Mouse (Mus musculus) telencephalon, adult 2 months (tissue): ENCODE data around the gene Hbb-bt.
"Not testable (repeated sequence)": the region's sequence is repeated elsewhere in the genome, so short reads cannot be mapped to it uniquely, and the experiment has no call there.

ENCODE experiments used
- DNase-seq: peaks from one replicate; pipeline ENCODE4 v3.0.0-alpha.2; 2011; ENCODE audit warnings: low read depth, low spot score

Gene Hbb-bt

DNA sequence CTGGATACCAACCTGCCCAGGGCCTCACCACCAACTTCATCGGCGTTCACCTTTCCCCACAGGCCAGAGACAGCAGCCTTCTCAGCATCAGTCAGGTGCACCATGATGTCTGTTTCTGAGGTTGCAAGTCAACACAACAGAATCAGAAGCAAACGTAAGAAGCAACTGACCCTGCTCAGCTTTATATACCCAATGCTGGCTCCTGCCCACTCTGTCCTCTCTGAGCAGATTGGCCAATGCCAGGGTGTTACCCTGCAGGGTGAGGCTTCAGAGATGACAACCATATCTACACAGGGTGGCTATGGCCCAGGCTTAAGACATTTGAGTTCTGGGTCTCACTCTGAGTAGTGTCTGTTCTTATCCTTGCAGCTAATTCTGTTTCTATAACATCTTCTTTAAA, at the start of gene Hbb-bt:
Hbb-bt (minus strand) TSS at position 231 of the 400 bp plus-strand sequence.
- no peak for DNase-seq

DNA sequence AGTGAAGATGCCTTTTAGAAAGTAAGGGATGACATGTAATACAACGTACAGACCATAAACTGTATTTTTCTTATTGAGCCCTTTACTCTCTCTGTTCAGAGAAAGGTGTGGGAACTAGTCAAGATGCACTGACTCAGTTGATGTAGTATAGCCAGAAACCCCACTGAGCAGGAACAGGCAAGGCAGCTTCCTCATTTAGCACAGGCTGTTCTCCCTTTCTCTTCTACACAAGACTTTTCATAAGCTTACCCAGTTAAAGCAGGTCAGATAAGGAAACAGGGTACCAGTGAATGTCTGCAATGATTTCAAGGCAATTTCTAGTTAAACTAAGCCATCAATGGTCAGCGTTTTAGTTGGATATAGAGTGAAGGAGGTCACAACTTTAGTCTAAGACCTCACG, 47.7 kb upstream of the Hbb-bt start:
- no peak for DNase-seq

DNA sequence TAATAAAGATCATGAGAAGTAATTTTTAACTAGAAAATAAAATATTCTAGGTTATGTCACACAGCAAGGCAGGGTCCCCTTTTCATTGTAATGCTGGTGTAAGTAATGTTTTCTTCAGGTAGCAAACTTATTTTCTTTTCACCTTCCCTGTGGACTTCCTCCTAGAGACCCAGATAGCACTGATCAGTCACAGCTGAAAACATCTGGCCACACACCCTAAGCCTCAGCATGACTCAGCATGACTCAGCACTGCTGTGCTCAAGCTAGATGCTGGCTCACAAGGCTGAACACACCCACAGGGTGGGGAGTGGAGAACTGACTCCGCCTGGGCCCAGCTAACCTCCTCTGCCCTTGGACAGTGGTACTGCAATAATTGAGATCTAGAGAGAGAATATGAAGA, 47.1 kb upstream of the Hbb-bt start:
- no peak for DNase-seq

DNA sequence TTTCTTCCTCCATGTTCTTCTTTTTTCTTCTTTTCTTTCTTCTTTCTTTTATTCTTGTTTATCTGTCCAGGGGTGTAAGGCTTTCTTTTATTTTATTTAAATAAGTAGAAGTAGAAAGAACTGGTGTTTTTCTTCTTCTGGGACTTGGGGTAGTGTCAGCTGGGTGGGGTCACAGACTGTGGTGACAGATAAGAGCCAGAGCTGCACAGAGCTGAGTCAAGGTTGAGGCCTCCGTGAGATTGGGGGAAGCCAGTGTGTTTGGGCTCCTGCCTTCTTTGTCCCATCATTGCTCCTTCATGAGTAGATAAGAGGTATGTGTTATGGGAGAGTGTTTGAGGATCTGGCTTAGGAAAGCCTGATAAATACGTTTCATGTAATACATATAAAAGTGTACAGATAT, 45.3 kb upstream of the Hbb-bt start:
- DNase-seq: no peak

DNA sequence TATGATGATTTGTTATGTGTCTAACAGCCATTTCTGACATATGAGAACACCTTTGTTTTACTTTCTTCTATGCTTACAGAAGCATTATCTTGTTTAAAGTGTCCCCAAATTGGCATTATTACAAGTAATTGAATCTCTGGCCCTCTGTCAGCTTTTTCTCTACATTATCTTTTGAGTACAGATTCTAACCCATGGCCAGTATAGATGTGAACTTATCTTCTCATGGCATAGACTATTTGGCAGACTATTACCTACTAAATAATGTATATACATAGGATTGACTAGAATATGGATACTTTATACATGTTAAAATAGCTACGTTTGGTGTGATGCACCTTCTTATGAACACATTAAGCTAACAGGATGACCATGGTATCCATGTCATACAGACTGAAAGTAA, 40.9 kb upstream of the Hbb-bt start:
- DNase-seq: no peak

DNA sequence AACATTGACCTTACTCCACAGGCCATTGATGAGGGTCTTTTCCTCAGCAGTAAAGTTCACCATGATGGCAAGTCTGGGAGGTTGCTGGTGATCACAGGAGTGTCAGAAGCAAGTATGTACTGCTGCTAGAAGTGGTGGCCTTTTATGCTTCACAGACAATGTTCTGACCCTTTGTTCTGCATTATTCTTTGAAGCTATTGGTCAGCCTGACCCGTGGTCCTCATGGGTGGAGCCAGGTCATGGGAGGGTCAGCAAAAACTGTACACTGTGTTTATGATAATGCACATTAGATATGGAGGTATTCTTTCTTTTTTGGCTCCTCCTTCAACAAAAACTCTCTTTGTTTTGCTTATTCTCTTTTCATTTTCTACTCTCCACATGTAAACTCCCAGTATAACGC, 39.3 kb upstream of the Hbb-bt start, which contains the start of gene Hbb-y:
Hbb-y (minus strand) TSS at position 127 of the 400 bp plus-strand sequence.
- DNase-seq: no peak

DNA sequence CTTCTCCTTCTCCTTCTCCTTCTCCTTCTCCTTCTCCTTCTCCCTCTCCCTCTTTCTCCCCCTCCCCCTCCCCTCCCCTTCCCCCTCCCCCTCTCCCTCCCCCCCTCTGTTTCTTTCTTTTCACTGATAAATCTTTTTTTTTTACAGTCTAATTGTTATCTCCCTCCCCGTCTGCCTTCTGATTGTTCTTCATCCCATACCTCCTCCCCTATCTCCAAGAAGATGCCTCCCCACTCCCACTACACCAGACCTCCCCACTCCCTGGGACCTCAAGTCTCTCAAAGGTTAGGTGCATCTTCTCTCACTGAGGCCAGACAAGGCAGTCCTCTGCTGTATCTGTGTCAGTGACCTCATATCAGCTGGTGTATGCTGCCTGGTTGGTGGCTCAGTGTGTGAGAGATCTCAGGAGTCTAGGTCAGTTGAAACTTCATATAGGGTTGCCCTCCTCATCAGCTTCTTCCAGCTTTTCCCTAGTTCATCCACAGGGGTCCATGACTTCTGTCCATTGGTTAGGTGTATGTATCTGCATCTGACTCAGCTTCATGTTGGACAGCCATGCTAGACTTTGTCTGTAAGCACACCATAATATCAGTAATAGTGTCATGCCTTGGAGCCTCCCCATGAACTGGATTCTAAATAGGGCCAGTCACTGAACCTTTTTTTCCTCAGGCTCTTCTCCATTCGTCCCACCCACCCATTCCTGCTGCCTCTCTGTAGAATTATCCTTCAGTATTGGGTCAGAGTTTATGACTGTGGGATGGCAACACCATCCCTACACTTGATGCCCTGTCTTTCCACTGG, 30.9 kb upstream of the Hbb-bt start:
- no peak for DNase-seq

DNA sequence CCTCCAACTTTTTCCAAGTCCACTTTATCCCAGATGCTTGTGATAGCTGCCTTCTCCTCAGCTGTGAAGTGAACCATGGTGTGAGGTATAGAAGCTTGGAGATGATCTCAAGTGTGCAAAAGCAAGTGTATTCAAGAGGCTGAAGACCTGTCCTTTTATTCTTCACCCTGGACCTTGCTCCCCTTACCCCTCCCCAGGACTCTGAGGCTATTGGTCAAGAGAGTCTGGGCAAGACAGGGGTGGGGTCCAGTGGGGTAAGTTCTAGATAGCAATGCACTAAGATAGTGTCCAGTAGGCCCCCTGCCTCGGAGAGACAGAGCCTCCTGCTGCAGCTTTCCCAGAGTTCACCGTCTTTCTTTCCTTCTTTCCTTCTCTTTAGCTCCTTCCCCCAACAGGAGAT, 29.2 kb upstream of the Hbb-bt start, which contains the start of gene Hbb-bh1:
Hbb-bh1 (minus strand) TSS at position 131 of the 400 bp plus-strand sequence.
- no peak for DNase-seq

DNA sequence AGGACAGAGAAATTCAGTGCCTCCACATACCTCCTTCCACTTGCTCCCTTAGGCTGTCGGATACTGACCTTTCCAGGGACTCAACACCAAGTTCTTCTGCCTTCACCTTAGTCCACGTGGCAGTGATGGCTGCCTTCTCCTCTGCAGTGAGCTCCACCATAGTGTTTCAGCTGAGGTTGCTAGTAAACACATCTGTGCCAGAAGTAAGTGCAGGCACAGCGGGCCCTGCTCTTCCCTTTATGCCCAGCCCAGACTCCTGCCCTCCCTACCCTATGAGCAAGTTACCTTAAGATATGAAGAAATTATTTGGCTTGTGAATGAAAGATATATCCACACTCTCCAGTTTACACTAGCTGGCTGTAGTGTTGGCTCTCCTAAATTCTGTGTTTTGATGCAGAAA, 26.5 kb upstream of the Hbb-bt start, which contains the start of gene Hbb-bh2:
Hbb-bh2 (minus strand) TSS at position 253 of the 400 bp plus-strand sequence.
- DNase-seq: no peak

DNA sequence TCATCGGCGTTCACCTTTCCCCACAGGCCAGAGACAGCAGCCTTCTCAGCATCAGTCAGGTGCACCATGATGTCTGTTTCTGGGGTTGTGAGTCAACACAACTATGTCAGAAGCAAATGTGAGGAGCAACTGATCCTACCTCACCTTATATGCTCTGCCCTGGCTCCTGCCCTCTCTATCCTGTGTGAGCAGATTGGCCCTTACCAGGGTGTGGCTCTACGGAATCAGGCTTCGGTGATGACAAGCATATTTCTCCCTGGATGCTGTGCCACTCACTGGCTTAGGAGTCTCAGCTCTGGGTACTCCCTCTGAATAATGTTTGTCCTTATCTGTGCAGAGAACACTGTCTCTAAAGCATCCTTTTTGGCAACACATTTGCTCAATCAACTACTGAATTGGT, 14.0 kb upstream of the Hbb-bt start, which contains the start of gene Hbb-bs:
Hbb-bs (minus strand) TSS at position 289 of the 400 bp plus-strand sequence.
- no peak for DNase-seq

DNA sequence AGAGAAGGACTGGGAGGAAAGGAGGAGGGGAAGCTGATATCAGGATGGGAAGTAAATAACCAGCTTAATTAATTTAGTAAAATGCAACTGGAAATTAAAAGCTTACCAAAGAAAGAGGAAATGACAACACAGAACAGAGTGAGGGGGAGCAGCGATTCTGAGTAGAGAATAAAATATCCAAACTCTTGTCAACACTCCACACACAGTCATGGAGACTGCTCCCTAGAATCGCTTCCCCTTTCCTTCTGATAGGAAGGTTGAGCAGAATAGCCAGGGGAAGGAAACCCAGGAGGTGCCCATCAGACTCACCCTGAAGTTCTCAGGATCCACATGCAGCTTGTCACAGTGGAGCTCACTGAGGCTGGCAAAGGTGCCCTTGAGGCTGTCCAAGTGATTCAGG, 13.3 kb upstream of the Hbb-bt start:
- DNase-seq: not testable (repeated sequence)

DNA sequence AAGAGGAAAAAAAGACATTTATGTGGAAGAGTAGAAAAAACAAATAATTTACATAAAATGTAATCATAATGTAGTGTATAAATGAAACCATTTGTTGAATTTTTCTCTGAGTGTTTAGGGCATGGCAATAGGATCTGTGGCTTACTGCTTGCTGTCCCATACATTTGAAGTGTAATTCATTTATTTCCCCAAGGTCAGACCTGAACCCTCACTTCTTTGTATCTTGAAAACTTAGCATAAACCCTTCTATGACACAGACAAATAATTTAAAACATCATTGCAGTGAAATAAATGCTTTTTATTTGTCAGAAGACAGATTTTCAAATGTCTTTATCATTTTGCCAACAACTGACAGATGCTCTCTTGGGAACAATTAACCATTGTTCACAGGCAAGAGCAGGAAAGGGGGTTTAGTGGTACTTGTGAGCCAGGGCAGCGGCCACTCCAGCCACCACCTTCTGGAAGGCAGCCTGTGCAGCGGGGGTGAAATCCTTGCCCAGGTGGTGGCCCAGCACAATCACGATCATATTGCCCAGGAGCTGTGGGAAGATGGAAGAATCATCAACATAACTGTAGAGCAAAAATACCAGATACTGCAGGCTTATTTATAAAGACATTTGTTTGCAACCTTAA, 12.6 kb upstream of the Hbb-bt start:
- DNase-seq: no peak

DNA sequence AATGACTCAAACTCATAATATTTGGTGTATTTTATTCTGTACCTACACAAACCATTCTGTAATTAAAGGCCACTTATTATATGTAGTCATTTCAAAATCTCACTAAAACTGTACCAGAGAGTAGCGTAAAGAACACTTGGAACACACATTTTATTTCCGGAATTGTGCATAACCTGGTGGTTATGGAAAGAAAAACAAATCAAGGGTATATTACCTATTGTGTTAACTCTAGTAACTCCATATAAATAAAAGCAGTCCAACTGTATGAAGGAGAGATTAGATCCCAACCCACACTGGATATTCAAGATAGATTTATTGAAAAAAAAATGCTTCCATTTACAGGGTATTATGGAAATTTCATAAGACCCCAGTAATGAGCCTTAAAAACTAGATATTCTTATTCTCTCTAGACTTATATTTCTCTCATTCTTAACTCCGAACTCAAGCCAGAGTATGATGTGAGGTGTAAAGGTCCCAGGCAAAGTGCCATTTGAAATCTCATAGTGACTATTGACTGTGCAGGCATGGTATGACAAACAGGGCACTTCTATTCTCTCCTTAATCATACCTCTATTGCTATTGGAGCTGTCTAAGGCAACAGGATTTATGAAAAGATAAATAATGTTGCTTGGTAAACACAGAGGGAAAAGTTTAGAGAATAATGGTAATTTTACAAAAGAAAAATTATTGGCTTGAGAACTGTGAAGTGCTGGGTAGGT, 11.9 kb upstream of the Hbb-bt start:
- DNase-seq: no peak

DNA sequence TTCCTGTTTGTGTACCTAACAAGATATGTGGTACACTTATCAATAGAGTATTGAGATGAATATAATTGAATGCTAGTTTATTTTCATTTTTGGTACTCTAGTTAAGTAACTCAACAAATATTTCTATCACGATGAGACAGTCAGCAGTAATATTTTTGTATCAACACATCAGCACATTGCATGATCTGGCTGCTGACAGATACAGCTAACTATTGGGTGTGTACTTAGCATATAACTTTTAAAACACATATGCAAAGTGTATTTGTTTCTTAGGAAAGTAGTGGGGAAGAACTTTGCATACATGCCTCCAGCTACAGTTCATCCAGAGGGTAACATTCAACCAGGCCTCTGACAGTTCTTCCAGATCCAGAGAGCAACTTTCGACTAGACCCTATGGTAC, 10.8 kb upstream of the Hbb-bt start:
- no peak for DNase-seq

DNA sequence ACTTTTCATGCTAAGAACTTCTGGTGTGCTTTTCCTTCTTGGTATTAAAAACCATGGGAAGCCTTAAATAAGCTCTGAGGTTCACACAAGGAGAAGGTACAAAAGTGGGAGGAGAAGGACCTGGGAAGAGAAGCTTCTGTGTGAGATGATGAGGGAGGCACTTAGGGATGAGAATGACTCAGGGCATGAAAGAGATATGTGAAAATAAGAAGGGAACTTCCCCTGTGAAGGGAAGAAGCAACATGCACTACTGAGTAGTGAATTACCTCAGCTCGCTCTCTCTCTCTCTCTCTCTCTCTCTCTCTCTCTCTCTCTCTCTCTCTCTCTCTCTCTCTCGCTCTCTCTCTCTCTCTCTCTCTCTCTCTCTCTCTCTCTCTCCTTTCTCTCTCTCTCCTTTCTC, 1.3 kb upstream of the Hbb-bt start:
- DNase-seq: not testable (repeated sequence)

DNA sequence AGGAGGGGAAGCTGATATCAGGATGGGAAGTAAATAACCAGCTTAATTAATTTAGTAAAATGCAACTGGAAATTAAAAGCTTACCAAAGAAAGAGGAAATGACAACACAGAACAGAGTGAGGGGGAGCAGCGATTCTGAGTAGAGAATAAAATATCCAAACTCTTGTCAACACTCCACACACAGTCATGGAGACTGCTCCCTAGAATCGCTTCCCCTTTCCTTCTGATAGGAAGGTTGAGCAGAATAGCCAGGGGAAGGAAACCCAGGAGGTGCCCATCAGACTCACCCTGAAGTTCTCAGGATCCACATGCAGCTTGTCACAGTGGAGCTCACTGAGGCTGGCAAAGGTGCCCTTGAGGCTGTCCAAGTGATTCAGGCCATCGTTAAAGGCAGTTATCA, 644 bp downstream of the Hbb-bt start:
- not testable (repeated sequence) for DNase-seq

DNA sequence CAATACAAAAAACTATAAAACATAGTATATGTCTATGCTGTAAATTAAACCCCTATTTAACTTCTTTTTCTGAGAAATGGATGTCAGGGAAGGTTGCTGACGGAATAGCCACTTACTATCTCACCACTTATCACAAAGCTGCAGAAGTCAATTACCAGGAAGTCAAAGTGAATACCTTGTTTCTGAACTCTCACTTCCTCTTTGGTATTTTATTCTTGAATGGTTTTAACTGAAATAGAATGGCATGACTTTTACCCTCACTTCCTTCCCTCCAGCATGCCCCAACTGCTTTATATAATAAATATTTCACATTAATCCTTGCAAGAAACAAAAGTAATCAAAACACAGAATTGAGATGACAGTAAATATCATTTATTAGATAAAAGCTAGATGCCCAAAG, 1.6 kb downstream of the Hbb-bt start:
- DNase-seq: no peak

DNA sequence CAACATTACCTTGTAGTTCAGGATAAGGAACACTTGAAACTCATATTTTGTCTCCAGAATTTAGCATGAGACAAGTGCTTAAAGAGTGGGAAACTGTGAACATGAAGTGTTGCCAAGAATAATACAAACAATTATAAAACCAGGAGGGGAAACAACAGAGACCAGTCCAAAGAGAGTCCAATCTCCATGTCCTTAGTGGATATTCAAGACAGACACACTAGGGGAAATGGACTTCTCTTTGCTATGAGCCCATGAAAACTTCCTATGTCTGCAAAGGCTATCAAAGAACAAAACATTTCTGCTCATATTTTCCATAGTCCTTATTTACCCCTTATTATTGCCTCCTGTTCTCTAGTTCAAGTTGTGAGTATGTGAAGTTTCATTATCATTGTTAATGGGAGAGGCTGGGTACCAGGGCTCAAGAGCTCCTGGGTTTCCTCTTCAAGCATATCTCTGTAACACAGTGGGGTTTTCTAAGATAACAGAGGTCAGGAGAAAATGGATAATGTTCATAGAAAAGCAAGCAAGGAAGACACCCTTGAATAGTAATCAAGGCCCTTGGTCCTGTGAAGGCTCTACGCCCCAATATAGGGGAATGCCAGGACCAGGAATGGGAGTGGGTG, 2.5 kb downstream of the Hbb-bt start:
- DNase-seq: no peak

DNA sequence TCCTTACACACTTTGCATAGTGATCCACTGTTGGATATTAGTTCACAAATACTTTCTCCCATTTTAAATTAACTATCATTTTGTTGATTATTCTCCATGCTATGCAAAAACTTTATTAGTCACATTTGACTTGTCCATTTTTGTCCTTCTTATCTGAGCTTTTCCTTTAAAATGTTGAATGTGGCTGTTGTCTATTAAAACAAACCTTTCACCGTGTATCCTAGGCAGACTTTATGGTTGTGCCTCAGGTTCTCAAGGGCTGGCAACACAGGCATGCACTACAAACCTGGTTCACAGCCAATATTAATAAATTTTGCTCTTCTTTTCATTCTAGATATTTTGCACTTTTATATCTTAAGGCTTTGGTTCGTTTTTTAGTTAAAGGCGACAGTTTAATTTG, 3.0 kb downstream of the Hbb-bt start:
- no peak for DNase-seq

DNA sequence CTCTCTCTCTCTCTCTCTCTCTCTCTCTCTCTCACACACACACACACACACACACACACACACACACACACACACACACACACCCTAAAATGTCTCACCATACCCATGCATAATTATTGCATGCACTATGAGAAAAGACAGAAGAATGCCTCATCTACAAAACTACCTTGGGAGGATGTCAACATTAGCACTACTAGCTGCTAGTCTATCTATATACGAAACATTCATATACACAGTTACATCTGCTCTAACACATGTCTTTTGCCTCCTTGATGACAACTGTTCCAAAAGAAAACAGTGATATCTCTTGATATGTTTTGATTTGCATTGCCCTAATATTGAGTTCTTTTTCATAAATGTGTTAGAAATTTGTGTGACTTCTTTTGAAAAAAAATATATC, 3.5 kb downstream of the Hbb-bt start:
- no peak for DNase-seq

DNA sequence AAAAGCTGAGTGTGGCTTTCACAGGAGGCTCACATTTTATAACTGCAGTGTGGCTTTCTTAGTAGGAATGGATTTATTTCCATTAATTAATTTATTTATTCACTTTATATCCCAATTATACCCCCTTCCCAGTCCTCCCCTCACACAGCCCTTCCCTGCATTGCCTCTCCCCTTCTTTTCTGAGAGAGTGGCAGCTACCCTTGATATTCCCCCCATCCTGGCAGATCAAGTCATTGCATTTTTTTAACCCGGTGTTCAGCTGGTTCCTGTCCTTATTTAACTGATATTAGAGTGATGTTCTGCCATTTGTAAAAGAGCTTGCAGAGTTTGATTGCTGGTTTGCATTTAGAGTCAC, 4.0 kb downstream of the Hbb-bt start:
- no peak for DNase-seq
